Mouse (Mus musculus) embryonic fibroblast, embryonic 13.5 days (primary cell): Measurements from ENCODE around the gene Tmem198. TPM values are rescaled to one million over a fixed set of nuclear protein-coding genes. Genes with fewer than 3 reads are reported as not detected.

Source experiments
- H3K27ac ChIP-seq: 2 replicates; pipeline ENCODE4 v1.5.1; 2012; ENCODE audit warnings: low read length, control low read depth, inconsistent platforms; ENCODE audit not compliant: insufficient read depth
- H3K4me1 ChIP-seq: 2 replicates; pipeline ENCODE4 v1.6.1; 2011; ENCODE audit warnings: low read length; ENCODE audit not compliant: control insufficient read depth, insufficient read depth
- H3K4me3 ChIP-seq: 2 replicates; pipeline ENCODE4 v1.5.1; 2011; ENCODE audit warnings: mild to moderate bottlenecking, control low read depth, low read length; ENCODE audit not compliant: insufficient read depth
- CTCF ChIP-seq: IDR thresholded peaks from 2 replicates; pipeline ENCODE4 v1.5.1; 2011; ENCODE audit warnings: mild to moderate bottlenecking, control low read depth, low read length, moderate library complexity, borderline replicate concordance; ENCODE audit not compliant: insufficient read depth
- POLR2A ChIP-seq: IDR thresholded peaks from 2 replicates; pipeline ENCODE4 v1.6.1; 2011; ENCODE audit warnings: low read depth, mild to moderate bottlenecking, control low read depth, low read length, moderate library complexity
- polyA plus RNA-seq: library from polyadenylated mRNA; stranded (reverse); fragments of >200 nt; gene quantifications from 2 replicates; pipeline ENCODE4 v1.2.4, GENCODE M21; 2011; ENCODE audit warnings: low read depth; ENCODE audit not compliant: missing spikeins, insufficient read length

The Tmem198 gene
- polyA plus RNA-seq, 1 experiment: 0.70 TPM

- H3K4me3 ChIP-seq: no peak overlapping the region
- no peak for TF ChIP-seq POLR2A
- TF ChIP-seq CTCF: no peak
- H3K4me1 ChIP-seq: no peaks in the 10 kb centered on the region
- no peak overlapping the region for H3K27ac ChIP-seq
Observed at GRCm38 (mm10) chr1:75455948-75456347, 23.4 kb upstream of the Tmem198 start.

- no peak for TF ChIP-seq CTCF
- no peak for TF ChIP-seq POLR2A
- Histone ChIP-seq H3K27ac (no peak overlapping the region), H3K4me1 (no peaks in the 10 kb centered on the region), H3K4me3 (no peak overlapping the region)
Observed at GRCm38 (mm10) chr1:75456746-75457564, 22.4 kb upstream of the Tmem198 start.

GRCm38 (mm10) chr1:75457710-75458024 lies 21.7 kb upstream of the Tmem198 start:
- Histone ChIP-seq H3K4me3 (no peak overlapping the region), H3K27ac (no peak overlapping the region), H3K4me1 (no peaks in the 10 kb centered on the region)
- TF ChIP-seq CTCF: no peak
- no peak for TF ChIP-seq POLR2A

- Histone ChIP-seq H3K4me3 (no peak overlapping the region), H3K27ac (peak overlapping the region; percentile 4), H3K4me1 (no peaks in the 10 kb centered on the region)
- no peak for TF ChIP-seq CTCF
- TF ChIP-seq POLR2A: peak; percentile 16; the same call in 1 of the 2 replicates
Observed at GRCm38 (mm10) chr1:75458025-75458788, 21.1 kb upstream of the Tmem198 start.

GRCm38 (mm10) chr1:75458789-75459684 lies 20.3 kb upstream of the Tmem198 start:
- Histone ChIP-seq H3K4me1 (no peaks in the 10 kb centered on the region), H3K27ac (peak overlapping the region; percentile 4; the same call in 1 of the 2 replicates), H3K4me3 (no peak overlapping the region)
- TF ChIP-seq CTCF (no peak), POLR2A (no peak)

GRCm38 (mm10) chr1:75460297-75460696 lies 19.0 kb upstream of the Tmem198 start:
- no peaks in the 10 kb centered on the region for H3K4me1 ChIP-seq

GRCm38 (mm10) chr1:75462636-75463035 lies 16.7 kb upstream of the Tmem198 start:
- TF ChIP-seq CTCF: no peak
- no peak for TF ChIP-seq POLR2A
- no peaks in the 10 kb centered on the region for H3K4me1 ChIP-seq
- H3K27ac ChIP-seq: no peak overlapping the region

More at GRCm38 (mm10) chr1:75460297-75460696, 19.0 kb upstream of the Tmem198 start:
- H3K4me3 ChIP-seq: no peak overlapping the region
- TF ChIP-seq POLR2A (no peak), CTCF (no peak)
- no peak overlapping the region for H3K27ac ChIP-seq

GRCm38 (mm10) chr1:75463652-75464204 lies 15.6 kb upstream of the Tmem198 start:
- no peak overlapping the region for H3K4me3 ChIP-seq
- no peak overlapping the region for H3K27ac ChIP-seq
- H3K4me1 ChIP-seq: no peaks in the 10 kb centered on the region
- no peak for TF ChIP-seq CTCF
- TF ChIP-seq POLR2A: no peak

More at GRCm38 (mm10) chr1:75462636-75463035, 16.7 kb upstream of the Tmem198 start:
- H3K4me3 ChIP-seq: no peak overlapping the region

- Histone ChIP-seq H3K4me3 (no peak overlapping the region), H3K27ac (no peak overlapping the region), H3K4me1 (no peaks in the 10 kb centered on the region)
- no peak for TF ChIP-seq POLR2A
- TF ChIP-seq CTCF: peak; percentile 49; the same call in 1 of the 2 replicates
Observed at GRCm38 (mm10) chr1:75467215-75467927, 12.0 kb upstream of the Tmem198 start.
